Mouse (Mus musculus) E14TG2a.4 (cell line): ENCODE measurements around the gene Nphs1.
"Not testable (repeated sequence)": the region's sequence is repeated elsewhere in the genome, so short reads cannot be mapped to it uniquely, and the experiment has no call there.

ENCODE experiments used
- H3K27me3 ChIP-seq: 2 replicates; pipeline ENCODE4 v1.6.1; 2014; ENCODE audit warnings: low read length, control low read depth; ENCODE audit not compliant: insufficient read depth
- H3K36me3 ChIP-seq: 2 replicates; pipeline ENCODE4 v1.6.1; 2014; ENCODE audit warnings: low read length, control low read depth; ENCODE audit not compliant: insufficient read depth
- H3K4me1 ChIP-seq: replicated peaks from 2 replicates; pipeline ENCODE4 v1.6.1; 2014; ENCODE audit warnings: low read depth, low read length, control low read depth
- H3K4me3 ChIP-seq: replicated peaks from 2 replicates; pipeline ENCODE4 v1.5.1; 2014; ENCODE audit warnings: mild to moderate bottlenecking, low read length
- H3K9me3 ChIP-seq: 2 replicates; pipeline ENCODE4 v1.6.1; 2014; ENCODE audit warnings: low read length, control low read depth
- CTCF ChIP-seq: conservative IDR thresholded peaks from 2 replicates; pipeline ENCODE4 v1.5.1; 2014; ENCODE audit warnings: low read length
- NANOG ChIP-seq: IDR thresholded peaks from 2 replicates; pipeline ENCODE4 v1.6.1; 2014; ENCODE audit warnings: borderline replicate concordance, low read length, mixed read lengths
- POU5F1 ChIP-seq: IDR thresholded peaks from 2 replicates; pipeline ENCODE4 v1.6.1; 2014; ENCODE audit warnings: low read length, borderline replicate concordance

The Nphs1 gene

DNA sequence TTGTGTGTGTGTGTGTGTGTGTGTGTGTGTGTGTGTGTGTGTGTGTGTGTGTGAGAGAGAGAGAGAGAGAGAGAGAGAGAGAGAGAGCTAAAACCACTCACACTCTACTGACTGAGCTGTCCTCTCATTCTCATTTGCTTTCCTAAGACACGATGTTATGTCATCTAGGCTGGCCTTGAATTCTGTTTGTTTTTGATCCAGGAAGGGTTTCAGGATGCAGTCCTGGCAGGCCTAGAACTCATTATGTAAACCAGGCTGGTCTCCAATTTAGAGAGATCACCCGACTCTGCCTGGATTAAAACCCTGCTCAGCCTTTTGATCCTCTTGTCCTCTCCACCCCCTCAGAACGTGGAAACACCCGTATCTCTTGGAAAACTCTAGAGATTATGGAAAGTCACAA is 5.9 kb downstream of the Nphs1 start:
- H3K27me3 ChIP-seq: no peaks in the 10 kb centered on the region
- peak overlapping the region; percentile 88 for H3K4me3 ChIP-seq
- peaks cover 81% of the 10 kb centered on the region for H3K4me1 ChIP-seq
- TF ChIP-seq NANOG (no peak), POU5F1 (no peak), CTCF (no peak)
- peaks cover 65% of the 10 kb centered on the region for H3K36me3 ChIP-seq
- no peaks in the 10 kb centered on the region for H3K9me3 ChIP-seq

DNA sequence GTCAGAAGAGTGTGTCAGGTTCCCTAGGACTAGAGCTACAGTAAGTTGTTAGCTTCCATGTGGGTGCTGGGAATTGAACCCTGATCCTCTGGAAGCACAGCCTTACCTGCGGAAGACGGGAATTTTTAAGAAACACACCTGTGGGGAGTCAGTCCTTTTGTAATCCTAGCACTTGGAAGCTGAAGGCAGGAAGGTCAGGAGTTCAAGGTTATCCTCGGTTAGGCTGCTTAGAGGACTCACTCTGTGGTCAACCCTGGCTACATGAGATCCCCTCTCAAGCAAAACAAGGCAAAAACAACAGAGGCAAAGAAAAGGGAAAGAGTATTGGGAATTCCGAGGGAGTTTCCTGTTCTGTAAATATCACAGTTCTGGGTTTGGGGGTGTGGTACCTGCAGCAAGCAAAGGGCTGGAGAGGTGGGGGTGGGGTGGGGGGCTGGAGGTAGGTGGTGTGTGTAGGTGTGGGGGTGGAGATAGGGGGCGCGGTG is 6.7 kb downstream of the Nphs1 start:
- Histone ChIP-seq H3K27me3 (no peaks in the 10 kb centered on the region), H3K9me3 (no peaks in the 10 kb centered on the region)
- TF ChIP-seq NANOG (no peak), CTCF (no peak), POU5F1 (no peak)

DNA sequence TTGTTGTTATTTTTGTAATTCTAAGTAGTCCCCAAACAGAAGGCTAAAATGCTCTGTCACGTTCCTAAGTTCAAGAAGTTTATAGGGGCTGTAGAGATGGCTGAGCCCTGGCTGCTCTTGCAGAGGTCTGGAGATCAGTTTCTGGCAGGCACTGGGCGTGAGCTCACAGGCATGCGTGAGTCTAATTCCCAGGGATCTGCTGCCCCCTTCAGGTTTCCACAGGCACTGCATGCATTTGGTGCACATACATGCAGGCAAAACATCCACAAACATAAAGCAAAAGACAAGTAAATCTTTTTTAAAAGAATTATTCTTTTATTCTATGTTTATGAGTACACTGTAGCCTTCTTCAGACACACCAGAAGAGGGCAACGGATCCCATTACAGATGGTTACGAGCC is 14.3 kb downstream of the Nphs1 start:
- TF ChIP-seq NANOG (no peak), POU5F1 (no peak), CTCF (peak; percentile 93)
- no peaks in the 10 kb centered on the region for H3K27me3 ChIP-seq
- H3K9me3 ChIP-seq: peaks cover 27% of the 10 kb centered on the region
- H3K4me3 ChIP-seq: no peak overlapping the region
- H3K36me3 ChIP-seq: peaks cover 95% of the 10 kb centered on the region
- H3K4me1 ChIP-seq: peaks cover 55% of the 10 kb centered on the region

More for the DNA sequence above, 6.7 kb downstream of the Nphs1 start:
- Histone ChIP-seq H3K4me3 (peak overlapping the region; percentile 88), H3K36me3 (peaks cover 74% of the 10 kb centered on the region), H3K4me1 (peaks cover 81% of the 10 kb centered on the region)

DNA sequence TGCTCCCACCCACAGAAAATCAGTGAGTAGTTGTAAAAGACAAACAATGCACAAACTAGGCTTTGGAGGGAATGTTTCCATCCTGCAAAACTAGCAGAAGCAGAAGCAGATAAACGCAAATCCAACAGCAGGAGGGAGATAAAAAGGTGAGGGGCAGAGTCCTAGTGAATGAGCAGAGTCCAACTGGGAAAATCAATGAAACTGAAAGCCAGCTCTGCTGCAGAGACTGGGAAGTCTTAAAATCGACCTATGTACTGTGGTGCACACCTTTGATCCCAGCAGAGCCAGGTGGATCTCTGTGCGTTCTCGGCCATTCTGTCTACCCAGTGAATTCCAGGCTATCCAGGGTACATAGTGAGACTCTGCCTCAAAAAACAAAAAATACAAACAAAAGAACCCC is 16.9 kb downstream of the Nphs1 start:
- Histone ChIP-seq H3K27me3 (no peaks in the 10 kb centered on the region), H3K4me1 (peaks cover 47% of the 10 kb centered on the region), H3K36me3 (peaks cover 92% of the 10 kb centered on the region), H3K9me3 (peaks cover 27% of the 10 kb centered on the region), H3K4me3 (no peak overlapping the region)
- TF ChIP-seq NANOG: no peak
- TF ChIP-seq POU5F1: no peak
- TF ChIP-seq CTCF: no peak

DNA sequence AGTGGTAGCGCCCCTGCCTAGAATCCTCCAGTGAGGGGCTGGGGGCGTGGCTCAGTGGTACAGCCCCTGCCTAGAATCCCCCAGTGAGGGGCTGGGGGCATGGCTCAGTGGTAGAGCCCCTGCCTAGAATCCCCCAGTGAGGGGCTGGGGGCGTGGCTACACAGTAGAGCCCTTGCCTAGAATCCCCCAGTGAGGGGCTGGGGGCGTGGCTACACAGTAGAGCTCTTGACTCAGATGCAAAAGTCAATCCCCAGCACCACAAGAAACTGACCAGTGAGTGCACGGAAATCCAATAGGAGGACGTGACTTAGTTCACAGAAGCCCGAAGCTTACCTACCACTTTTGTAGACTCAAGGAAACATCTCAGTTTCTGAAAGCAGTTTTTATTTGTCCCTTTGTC is 18.0 kb downstream of the Nphs1 start:
- Histone ChIP-seq H3K9me3 (peaks cover 27% of the 10 kb centered on the region), H3K36me3 (peaks cover 88% of the 10 kb centered on the region), H3K4me1 (peaks cover 41% of the 10 kb centered on the region)
- H3K4me3 ChIP-seq, H3K27me3 ChIP-seq: not testable (repeated sequence)

DNA sequence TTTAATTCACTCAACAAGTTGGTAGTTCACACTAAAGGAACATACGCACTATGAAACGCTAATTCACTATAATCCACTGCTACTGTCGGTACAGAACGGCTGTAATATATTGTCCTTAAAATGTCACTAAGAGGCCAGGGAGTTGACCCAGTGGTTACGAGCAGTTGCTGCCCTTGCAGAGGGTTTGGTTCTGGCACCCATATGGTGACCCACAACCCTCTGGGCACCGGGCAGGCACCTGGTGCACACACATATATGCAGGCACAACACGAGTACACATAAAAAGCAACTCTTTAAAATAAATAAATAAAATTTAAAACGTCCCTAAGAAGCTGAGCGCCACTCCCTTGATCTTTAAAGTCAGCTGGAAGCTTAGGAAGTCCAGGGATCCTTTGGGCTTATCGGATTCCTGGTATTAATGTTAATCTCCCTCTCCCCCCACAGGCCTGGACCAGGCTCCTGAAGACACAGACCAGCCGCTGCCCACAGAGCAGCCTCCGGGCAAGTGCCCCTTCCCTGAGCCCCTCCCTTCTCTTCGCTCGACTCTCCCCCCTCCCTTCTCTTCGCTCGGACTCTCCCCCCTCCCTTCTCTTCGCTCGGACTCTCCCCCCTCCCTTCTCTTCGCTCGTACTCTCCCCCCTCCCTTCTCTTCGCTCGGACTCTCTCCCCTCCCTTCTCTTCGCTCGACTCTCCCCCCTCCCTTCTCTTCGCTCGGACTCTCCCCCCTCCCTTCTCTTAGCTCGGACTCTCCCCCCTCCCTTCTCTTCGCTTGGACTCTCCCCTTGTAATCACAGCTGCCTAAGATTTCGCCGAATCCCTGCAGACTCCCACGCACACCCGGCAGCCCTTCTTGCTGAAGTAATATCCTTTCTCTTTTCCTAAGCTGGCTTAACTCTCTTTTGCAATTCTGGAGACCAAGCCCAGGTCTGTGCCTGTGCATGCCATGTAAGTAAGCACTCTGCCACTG is 19.6 kb downstream of the Nphs1 start:
- Histone ChIP-seq H3K4me3 (no peak overlapping the region), H3K36me3 (peaks cover 88% of the 10 kb centered on the region), H3K4me1 (peaks cover 42% of the 10 kb centered on the region), H3K27me3 (no peaks in the 10 kb centered on the region), H3K9me3 (peaks cover 27% of the 10 kb centered on the region)
- TF ChIP-seq NANOG (no peak), CTCF (no peak), POU5F1 (no peak)

DNA sequence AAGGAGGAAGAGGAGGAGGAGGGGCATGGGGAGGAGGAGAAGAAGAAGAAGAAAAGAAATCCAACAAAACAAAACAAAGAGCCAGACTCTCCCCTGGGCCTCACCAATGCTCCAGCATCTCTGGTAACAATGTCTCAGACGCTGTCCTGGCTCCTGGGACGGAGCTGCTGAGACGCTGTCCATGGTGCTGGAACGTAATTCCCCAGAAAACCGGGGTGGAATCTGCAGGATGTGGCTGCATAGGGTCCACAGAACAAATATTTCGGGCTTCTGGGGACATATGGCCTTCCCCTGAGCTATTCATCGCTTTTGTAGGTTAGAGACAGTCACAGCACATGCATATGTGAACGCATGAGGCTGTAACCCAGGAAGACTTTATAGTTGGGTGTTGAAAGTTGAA is 26.1 kb downstream of the Nphs1 start:
- no peaks in the 10 kb centered on the region for H3K27me3 ChIP-seq
- H3K4me1 ChIP-seq: peaks cover 29% of the 10 kb centered on the region
- peaks cover 88% of the 10 kb centered on the region for H3K36me3 ChIP-seq
- TF ChIP-seq NANOG (no peak), CTCF (no peak), POU5F1 (no peak)
- H3K4me3 ChIP-seq: no peak overlapping the region
- peaks cover 25% of the 10 kb centered on the region for H3K9me3 ChIP-seq

DNA sequence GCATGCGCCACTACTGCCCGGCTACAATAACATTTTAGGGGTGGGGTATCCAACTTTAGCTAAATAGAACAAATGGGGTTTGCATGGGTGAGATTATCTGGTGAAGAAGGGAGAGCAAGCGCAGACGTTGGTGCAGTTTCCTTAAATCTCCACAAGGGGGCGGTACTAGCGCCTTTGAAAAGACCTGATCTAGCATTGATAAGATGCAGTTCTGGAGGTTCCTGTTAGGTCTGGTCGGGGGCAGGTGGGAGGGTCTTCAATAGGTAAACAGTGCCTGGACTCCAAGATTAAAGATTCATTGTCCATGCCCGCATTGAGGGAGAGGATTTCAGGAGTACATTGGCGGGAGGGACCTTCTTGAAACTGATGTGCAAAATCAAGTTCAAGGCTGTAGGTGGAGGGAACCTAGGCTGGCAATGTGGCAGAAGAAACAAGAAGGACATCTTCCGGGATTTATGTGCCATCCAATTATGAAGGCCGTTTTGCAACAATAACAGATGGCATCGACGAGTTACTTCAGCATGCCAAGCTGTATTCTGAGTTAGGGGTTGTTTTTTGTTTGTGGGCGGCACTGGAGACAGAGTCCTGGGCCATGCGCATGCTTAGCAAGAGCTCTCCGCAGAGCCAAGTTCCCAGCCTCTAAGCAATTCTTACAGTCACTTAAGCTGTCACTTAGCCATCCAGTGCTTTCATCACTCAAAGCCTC is 32.3 kb downstream of the Nphs1 start:
- H3K36me3 ChIP-seq: peaks cover 36% of the 10 kb centered on the region
- H3K9me3 ChIP-seq: peaks cover 26% of the 10 kb centered on the region
- TF ChIP-seq CTCF (peak; percentile 85), NANOG (no peak)
- H3K4me3 ChIP-seq: peak overlapping the region; percentile 61; the same call in 1 of the 2 replicates
- H3K4me1 ChIP-seq: peaks cover 41% of the 10 kb centered on the region
- peaks cover 8% of the 10 kb centered on the region; the same call in 1 of the 2 replicates for H3K27me3 ChIP-seq
